Mouse (Mus musculus) embryonic fibroblast, embryonic 13.5 days (primary cell): ENCODE measurements around the gene 2810021J22Rik.

Experiments used
- CTCF ChIP-seq: IDR thresholded peaks from 2 replicates; pipeline ENCODE4 v1.5.1; 2011; ENCODE audit warnings: mild to moderate bottlenecking, control low read depth, low read length, moderate library complexity, borderline replicate concordance; ENCODE audit not compliant: insufficient read depth
- POLR2A ChIP-seq: IDR thresholded peaks from 2 replicates; pipeline ENCODE4 v1.6.1; 2011; ENCODE audit warnings: low read depth, mild to moderate bottlenecking, control low read depth, low read length, moderate library complexity

- TF ChIP-seq POLR2A (no peak), CTCF (no peak)
Measured at GRCm38 (mm10) chr11:58901080-58901479, 34.1 kb downstream of the 2810021J22Rik start.
